Mouse (Mus musculus) inflammation-experienced regulatory T-cells (primary cell): ENCODE measurements around the gene Bag2. TPM values are rescaled to one million over a fixed set of nuclear protein-coding genes. Genes with fewer than 3 reads are reported as not detected.

Experiments
- polyA plus RNA-seq, 2 experiments: library from polyadenylated mRNA; unstranded; fragments of 100-300 nt; shearing (Covaris generic); gene quantifications; one replicate each; pipeline ENCODE4 v1.2.1; 2017

Bag2 gene
- 1 to 10 TPM; 2.3 to 2.4 TPM for polyA plus RNA-seq

DNA sequence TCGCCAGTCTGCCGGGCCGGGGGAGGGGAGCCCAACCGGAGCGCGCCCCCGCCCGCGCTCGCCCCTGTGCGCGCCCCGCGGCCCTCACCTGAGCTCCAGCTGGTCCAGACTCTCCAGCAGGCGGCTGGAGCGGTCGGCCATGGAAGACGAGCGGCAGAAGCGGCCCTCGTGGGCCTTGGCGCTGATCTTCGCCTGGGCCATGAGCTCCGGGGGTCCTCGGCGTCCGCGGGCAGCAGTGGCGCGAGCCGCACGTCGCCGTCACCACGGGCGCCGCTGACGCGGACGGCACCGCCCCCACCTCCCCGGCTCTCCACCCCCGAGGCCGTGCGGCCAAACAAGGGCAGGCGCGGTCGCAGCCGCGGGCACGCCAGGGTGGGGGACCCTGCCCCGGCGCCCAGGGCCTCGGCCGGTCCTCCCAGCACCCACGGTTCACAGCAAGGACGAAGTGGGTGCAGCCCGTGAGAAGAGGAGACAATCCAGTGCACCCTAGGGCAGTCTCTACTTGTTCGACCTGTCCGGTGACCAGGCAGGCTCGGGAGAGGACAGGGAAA, at the start of gene Bag2:
Bag2 (minus strand) TSS at position 305 of the 551 bp plus-strand sequence.

GRCm38 (mm10) chr1:33719733-33720225, 37.8 kb downstream of the Bag2 start, which contains the start of gene Rab23:
TSS of gene Rab23 (plus strand) at chr1:33719887.

Other genes with a start within 250 kb of the Bag2 start
- 10 to 100 TPM; 11.5 to 12.0 TPM for gene Prim2, start 88.0 kb downstream of the Bag2 start, polyA plus RNA-seq
- gene Rab23, start 37.9 kb downstream of the Bag2 start, polyA plus RNA-seq = 10 to 100 TPM; 14.1 to 16.1 TPM
- gene Zfp451, start 56.8 kb upstream of the Bag2 start, polyA plus RNA-seq = 10 to 100 TPM; 25.7 to 30.8 TPM
- gene Bend6, start 150.0 kb upstream of the Bag2 start, polyA plus RNA-seq = 1 to 10 TPM; 3.4 to 4.3 TPM
- 10 to 100 TPM; 11.5 to 21.5 TPM for gene Dst, start 150.4 kb upstream of the Bag2 start, polyA plus RNA-seq